Mouse (Mus musculus): Measurements from ENCODE around the gene Hist1h2ao.
"Not testable (repeated sequence)": the region's sequence is repeated elsewhere in the genome, so short reads cannot be mapped to it uniquely, and the experiment has no call there.

Gene Hist1h2ao

DNA sequence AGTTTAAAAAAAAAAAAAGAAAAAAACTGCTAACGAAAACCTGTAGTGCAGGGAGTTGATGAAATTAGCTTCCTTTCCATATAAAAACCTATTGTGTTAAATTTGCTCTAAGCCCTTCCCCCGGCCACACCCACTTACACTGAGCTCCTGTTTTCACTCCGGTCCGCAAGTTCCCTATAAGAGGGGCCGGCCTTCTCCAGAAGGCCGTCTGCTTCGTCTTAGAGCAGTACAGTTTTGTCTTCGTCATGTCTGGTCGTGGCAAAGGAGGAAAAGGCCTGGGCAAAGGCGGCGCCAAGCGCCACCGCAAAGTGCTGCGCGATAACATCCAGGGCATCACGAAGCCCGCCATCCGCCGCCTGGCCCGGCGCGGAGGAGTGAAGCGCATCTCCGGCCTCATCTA lies 1.3 kb downstream of the Hist1h2ao start, which contains the start of gene Hist1h4m:
Gene Hist1h4m, plus strand, starts transcription at position 208 of the 400 bp plus-strand sequence.
- peak; percentile 8 for DNase-seq

DNA sequence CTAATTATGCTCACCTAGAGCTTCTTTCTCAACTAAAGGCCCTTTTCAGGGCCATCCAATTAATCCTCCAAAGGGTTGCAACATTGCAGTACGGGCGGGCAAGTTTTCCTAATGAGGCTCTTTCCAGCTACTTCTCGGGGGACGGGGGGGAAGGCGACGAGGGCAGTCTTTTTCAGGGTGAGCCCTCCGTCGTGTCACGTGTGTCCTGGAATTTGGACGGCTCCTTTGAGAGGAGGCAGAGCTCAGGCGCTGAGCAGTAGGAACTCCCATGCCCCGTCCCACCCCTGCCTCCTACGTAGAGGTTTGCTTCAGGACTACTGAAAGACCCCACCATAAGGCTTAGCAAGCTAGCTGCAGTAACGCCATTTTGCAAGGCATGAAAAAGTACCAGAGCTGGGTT lies 1.8 kb downstream of the Hist1h2ao start:
- not testable (repeated sequence) for DNase-seq

DNA sequence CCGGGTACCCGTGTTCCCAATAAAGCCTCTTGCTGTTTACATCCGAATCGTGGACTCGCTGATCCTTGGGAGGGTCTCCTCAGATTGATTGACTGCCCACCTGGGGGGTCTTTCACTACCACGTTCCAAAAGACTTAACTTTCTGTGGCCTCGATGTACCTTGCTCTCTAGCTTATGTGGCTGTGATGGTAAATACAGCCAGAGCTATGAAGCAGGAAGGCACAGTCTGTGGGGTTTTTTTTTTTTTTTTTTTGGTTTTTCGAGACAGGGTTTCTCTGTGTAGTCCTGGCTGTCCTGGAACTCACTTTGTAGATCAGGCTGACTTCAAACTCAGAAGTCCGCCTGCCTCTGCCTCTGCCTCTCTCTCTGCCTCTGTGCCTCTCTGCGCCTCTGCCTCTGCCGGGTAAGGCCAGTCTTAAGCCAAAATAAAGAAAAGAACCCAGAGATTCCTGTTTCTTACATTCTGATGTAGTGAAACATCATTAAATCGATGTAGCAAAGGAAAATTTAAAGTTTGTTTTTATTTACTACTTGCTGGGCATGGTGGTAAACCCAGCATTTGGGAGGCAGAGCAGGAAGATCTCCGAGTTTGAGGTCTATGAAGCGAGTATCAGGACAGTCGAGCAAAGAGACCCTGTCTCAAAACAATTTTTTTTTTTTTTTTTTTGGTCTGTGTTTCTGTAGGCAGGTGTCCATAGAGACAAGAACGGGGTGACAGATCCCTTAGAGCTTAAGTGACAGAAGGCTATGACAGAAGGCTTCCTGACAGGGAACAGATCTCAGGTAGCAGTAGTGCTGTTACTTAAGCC lies 10.0 kb downstream of the Hist1h2ao start:
- DNase-seq = not testable (repeated sequence)

DNA sequence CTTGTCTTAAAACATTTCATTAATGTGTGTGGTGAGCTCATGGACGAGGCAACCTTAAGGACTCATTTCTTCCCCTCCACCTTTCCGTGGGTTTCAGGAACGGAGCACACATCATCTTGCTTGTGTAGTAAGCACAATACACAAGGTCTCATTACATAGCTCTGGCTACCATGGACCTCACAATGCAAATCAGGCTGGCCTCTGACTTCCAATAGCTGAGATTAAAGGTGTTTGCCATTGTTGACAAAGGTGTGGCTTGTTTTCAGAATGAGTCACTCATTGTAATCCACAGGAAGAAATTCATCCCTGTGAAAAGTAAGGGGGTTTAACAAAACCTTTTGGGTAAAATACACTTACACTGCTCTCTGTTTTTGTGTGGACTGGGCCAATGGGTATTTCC lies 18.2 kb downstream of the Hist1h2ao start:
- DNase-seq = no peak

DNA sequence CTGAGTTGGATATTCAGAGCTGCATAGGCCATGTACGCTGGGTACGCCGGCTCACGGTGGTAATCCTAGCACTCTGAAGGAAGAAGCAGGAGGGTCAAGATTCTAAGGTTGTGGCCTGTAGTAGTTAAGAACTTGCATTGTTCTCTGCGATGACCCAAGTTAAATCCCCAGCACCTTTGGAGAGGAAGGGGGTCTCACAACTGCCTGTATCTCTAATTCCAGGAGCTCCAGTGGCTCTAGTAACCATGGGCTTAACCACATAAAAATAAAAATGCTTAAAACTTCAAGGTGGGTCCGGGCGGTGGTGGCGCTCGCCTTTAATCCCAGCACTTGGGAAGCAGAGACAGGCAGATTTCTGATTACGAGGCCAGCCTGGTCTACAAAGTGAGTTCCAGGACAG lies 20.1 kb downstream of the Hist1h2ao start:
- no peak for DNase-seq

DNA sequence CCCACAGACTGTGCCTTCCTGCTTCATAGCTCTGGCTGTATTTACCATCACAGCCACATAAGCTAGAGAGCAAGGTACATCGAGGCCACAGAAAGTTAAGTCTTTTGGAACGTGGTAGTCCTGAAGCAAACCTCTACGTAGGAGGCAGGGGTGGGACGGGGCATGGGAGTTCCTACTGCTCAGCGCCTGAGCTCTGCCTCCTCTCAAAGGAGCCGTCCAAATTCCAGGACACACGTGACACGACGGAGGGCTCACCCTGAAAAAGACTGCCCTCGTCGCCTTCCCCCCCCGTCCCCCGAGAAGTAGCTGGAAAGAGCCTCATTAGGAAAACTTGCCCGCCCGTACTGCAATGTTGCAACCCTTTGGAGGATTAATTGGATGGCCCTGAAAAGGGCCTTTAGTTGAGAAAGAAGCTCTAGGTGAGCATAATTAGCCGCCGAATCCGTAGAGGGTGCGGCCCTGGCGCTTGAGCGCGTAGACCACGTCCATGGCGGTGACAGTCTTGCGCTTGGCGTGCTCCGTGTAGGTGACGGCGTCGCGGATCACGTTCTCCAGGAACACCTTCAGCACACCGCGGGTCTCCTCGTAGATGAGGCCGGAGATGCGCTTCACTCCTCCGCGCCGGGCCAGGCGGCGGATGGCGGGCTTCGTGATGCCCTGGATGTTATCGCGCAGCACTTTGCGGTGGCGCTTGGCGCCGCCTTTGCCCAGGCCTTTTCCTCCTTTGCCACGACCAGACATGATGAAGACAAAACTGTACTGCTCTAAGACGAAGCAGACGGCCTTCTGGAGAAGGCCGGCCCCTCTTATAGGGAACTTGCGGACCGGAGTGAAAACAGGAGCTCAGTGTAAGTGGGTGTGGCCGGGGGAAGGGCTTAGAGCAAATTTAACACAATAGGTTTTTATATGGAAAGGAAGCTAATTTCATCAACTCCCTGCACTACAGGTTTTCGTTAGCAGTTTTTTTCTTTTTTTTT lies 21.4 kb downstream of the Hist1h2ao start, which contains the start of gene Hist1h4n:
Gene Hist1h4n, minus strand, starts transcription at position 779 of the 977 bp plus-strand sequence.
- DNase-seq = not testable (repeated sequence)

DNA sequence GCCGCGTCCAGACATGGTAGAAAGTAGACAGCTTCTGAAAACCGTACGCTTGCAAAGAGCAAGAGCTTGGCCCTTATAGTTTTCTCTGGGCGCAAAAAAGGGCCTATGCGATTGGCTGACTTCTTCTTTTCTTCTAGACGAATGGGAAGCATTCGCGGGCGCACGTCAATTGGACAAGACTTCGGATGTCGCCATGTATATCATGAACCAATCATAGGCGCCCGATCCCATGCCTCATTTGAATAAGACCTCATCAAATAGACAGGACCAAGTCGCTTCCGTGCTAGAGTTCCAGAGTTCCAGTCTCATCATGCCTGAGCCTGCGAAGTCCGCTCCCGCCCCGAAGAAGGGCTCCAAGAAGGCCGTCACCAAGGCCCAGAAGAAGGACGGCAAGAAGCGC lies 23.2 kb downstream of the Hist1h2ao start, which contains the start of the genes Hist1h2ap and Hist1h2br:
Gene Hist1h2ap, minus strand, starts transcription at position 47 of the 400 bp plus-strand sequence.
Gene Hist1h2br, plus strand, starts transcription at position 283 of the 400 bp plus-strand sequence.
- not testable (repeated sequence) for DNase-seq

DNA sequence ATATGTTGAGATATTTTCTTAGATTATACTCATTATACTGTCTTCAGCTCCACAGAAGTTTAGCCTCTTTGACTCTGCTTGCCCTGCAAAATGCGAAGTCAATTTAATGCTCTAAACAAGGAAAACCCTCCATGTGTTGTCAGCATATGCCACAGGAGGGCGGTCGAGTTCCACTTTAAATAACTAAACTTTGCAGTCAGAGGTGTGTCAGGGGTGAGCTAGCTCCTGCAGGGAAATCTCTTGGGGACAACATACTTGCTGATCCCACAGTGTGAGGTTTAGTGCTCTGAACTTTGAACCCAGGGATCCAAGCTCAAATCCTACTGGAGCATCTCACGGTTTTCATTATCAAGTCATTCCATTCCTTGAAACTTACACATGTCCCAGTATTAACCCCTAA lies 30.2 kb downstream of the Hist1h2ao start:
- not testable (repeated sequence) for DNase-seq

DNA sequence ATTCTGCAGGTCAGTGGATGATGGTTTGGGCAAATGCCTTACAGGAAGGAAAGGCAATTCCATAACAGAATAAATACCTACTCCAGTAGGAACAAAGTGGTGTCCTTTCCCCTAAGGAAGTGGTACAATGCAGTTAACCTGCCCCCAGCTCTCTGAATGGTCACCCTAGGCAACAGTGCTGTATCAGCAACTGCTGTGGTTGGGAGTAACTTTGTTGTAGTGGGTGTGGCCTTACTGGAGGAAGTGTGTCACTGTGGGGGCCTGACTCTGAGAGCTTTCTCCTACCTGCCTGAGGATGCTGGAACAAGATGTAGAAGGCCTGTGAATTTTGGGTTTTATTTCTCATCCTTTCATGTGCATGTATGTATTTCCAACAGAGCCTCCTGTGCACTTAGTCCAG lies 36.1 kb downstream of the Hist1h2ao start:
- DNase-seq = not testable (repeated sequence)

DNA sequence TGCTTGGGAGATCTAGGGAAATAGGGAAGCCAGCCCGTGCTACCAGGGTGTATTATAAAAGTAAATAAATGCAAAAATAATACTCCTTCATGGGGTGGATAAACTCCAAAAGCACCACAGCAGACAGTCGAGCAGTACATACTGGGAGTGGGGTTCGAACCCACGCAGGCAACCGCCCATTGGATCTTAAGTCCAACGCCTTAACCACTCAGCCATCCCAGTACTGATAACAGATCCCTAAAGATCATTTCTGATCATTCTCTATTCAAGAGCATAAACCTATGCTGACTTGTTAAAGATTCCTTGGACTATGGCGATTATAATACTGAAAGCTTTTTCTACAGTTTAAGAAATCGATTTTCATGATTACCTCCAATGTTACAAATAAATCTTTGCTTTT lies 37.6 kb downstream of the Hist1h2ao start:
- DNase-seq = no peak

DNA sequence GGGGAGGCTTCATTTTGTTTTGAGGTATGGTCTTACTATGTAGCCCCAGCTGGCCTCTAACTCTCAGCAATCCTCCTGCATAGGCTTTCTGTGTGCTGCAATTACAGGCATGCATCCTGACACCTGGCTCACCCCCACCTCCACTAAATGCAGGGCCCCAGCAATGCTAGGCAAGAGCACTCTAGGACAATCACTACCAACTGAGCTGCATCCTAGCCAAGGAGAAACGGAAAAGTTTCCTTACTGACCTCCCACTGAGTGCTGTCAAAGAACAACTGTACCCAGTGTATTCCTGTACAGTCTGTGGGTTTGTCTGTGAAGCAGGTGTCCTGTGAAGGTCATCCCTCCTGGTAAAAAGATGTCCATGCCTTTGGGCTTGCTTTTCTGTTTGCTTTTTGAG lies 40.4 kb downstream of the Hist1h2ao start:
- DNase-seq = not testable (repeated sequence)

DNA sequence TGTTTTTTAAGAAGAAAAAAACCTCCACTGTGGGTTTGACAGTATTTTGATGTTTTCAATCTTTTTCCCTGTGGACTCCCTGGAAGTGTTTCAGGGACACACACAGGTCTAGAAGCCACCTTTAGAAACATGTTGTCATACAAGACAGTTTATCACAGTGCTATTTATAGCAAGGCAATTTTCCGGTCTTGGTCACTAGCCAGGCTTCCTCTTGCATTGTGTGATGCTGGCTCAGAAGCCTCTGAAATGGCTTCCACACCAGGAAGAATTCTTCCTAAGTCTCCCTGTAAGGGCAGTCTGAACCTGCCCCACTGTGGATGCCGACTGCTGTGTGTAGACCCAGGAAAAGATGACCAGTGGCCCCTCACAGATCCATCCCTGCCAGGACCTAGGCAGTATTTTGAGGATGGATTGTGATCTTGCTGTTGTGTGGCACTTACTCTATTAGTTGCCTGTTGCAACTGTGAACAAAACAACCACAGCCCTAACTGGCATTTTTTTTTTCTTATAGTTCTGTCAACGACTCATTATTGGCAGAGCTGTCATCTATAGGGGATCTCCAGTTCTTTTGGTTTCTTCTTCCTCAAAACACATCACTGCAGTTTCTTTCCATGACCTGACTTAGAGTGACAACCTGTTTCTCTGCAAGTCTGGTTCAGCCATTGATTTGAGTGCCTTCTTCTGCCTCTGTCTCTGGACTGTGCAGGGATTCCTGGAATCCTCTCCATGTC lies 42.1 kb downstream of the Hist1h2ao start:
- DNase-seq = no peak

DNA sequence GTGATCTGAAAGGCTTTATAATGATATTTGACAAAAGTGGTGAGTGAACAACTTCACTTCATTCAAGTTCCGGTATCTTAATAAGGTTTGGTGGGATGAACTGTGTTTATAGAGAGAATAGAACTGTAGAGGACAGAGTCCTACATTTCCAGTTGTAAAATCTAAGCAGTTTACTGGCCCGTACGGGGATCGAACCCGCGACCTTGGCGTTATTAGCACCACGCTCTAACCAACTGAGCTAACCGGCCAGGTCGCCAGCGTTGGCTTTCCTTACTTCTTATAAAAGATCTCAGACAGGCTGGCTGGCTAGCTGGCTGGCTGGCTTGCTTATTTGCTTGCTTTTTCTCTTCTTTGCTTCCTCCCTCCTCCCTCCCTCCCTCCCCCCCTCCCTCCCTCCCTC lies 44.9 kb downstream of the Hist1h2ao start:
- peak; percentile 67 for DNase-seq

DNA sequence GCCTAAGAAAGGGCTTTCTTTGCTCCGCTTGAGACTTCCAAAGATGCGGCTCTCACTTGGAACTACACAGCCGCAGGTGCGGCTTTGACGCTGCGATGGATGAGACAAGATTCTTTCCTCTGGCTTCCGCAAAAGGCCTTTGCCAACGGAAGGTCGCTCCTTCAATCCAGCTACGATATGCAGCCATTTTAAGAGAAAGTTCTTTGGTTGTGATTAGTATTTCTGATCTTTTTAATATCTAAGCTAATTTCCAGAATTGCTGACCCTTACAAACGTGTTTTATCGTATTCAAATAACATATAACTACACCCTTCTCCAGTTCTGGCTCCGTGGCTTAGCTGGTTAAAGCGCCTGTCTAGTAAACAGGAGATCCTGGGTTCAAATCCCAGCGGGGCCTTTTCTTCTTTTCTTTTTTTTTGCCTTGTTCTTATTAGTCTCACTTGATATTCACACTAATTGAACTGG lies 45.5 kb downstream of the Hist1h2ao start:
- peak; percentile 27 for DNase-seq
